Mouse (Mus musculus) telencephalon, adult 2 months (tissue): ENCODE data around the gene Etv2.

ENCODE experiments used
- DNase-seq: peaks from one replicate; pipeline ENCODE4 v3.0.0-alpha.2; 2011; ENCODE audit warnings: low read depth, low spot score

Etv2 gene

DNA sequence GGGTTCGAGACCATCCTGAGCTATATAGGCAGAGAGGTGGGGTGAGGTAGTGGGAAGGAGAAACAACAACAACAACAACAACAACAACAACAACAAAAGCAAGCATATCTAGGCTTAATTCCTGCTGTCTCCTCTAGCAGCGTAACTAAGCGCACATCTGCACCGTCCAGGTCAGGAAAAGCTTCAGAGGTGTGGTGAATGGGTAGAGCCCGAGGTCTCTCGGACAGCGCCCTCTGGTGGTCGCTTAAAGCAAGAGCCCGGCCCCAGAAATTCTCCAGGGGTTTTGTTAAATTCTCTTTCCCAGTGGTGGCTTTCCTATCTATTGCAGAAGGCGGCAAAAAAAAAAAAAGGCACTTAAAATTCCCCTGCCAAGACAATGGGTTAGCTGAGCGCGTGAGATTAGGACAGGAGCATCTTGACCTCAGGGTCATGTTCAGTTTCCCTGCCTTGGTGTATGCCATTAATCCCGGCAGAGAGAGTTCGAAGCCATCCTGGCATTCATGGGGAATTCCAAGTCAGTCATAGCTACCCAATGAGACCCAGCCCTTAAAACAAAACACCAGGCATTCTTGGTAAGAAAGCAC lies 22.0 kb downstream of the Etv2 start:
- no peak for DNase-seq

DNA sequence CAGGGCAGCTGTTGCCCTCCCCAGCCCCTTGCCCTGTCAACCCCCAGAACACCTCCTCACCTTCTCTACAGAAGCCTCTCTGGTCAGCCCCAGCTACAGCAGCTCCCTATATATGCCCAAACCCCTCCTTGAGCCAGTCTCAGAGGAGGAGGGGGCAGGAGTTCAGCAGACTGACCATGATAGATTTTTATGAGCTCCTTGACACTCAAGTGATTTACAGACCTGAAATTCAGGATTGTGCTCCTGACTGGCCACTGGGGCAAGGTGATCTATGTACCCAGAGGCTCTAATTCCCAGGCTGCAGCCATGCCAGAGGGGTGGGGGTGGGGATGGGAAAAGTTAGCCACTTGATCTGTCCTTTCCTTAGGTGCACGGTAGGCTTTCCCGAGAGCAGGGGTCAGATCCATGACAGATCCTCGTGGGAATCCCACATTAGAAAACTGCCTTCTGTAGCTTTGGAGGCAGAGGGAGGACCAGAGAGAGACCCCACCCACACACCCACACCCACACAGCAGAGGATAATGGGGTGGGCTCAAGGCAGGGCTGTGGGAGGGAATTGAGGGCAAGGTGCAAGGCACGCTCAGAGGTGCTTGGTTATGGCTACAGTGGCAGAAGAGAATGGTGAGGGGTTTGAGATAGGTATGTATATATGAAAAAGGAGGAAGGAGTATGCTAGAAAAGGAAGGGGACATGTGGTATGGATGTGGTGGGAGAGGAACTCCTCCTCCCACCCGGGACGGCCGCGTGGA lies 22.8 kb downstream of the Etv2 start, which contains the start of gene Upk1a:
Upk1a (minus strand) TSS at position 194 of the 749 bp plus-strand sequence.
- no peak for DNase-seq

DNA sequence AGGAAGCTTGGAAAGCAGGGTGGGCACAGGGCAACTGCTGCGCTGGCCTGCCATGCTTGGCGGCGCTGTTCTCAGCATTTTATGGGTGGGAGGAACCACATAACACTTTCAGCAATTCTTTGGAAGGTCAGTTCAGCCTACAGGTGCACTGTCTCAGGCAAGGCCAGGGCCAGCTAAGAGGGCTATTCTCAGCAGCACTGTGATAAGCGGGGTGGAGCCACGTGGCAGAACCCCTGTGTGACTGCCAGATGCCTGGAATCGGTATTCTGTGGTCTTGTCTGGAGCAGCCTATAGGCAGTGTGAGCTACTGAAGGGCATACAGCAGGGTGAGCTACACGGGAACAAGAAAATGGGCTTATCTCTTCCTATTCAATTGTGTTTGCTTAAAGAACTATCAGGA lies 25.6 kb downstream of the Etv2 start:
- DNase-seq, result no peak

DNA sequence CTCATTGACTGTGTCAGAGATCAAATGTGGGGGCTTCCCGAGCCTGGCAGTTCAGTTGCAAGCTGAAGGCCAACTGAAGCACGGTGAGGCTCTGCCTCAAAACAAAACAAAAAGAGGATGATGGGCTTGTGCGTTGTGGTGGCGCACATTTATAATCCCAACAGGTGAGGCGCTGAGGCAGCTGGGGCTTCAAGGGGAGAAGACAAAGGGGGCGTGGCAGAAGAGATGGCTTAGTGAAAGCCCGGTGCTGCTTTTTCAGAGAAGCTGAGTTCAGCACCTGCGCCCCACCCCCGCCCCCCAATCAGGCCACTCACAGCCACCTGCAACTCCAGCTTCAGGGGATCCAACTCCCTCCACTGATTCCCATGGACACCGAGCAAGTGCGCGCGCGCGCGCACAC lies 27.2 kb downstream of the Etv2 start:
- no peak for DNase-seq

DNA sequence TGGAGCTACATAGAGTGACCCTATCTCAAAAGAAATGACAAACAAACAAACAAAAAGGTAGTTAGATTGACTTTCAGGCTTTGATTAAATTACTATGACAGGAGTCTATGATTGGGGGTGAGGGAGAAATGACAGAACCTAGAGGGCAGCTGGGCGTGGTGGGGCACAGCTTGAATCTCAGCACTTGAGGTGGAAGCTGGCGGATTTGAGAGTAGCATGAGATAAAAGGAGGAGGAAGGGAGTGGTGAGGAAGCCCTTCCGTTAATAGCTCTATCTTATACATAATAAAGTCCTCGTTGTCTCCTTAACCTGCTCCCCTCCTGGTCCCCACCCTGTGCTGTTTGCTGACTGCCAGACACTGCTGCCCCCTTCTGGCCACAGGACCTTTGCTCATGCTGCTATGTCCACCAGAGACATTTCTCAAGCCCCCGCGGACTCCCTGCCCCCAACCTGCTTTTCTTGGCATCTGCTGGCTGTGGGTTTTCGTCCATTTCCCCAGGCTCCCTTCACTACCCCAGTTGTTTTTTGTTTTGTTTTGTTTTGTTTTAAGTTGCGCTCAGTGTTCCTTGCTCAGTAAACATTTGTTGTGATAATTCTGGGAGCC lies 27.8 kb downstream of the Etv2 start:
- no peak for DNase-seq

DNA sequence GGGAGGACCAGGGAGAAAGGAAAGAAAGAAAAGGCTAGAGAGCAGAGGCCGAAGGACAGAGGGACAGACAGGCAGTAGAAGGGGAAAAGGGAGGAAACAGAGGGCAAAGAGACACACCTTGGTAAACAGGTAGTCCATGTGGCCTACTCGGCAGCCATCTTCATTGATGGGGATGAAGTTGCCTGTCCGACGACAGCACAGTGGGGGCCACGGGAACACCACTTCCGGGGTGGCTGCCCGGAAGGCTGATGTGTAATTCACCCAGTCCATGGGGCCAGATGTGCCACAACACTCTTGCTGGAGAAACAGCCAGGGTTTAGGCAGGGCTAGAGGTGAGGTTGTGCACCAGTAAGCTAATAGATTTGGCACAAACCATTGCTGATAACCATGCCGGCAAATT lies 30.7 kb downstream of the Etv2 start:
- DNase-seq, result no peak

DNA sequence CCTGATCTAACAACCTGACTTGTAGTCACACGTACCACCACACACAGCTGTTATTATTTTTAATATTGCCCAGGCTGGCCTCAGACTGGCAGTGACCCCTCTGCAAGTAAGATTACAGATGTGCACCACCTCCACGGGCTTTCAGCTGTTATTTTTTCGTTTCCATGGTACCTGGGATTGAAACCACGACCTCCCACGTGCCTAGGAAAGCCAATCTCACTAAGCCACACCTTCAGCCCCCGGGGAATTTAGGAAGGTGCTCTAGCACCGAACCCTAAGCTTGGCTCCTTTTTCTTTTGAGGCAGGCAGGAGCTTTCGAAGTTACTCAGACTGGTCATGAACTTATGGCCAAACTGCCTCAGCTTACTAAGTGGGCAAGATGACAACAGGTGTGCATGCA lies 31.2 kb downstream of the Etv2 start:
- no peak for DNase-seq

DNA sequence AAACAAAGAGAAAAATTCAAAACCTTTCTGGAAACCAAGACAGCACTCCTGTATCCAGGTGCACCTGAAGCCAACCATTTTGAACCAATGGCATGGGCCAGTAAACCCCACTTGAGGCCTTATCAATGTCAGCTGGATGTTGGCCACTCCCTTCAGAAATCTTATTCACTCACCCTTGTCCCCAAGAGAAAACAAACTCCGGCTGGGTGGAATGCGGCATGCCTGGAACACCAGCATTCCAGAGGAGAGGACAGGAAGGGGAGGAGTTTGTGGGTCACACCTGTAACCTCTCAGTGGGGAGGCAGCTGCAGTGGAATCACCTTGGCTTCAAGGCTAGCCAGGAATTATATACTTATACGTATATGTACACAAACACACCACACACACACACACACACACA lies 33.1 kb downstream of the Etv2 start:
- no peak for DNase-seq

DNA sequence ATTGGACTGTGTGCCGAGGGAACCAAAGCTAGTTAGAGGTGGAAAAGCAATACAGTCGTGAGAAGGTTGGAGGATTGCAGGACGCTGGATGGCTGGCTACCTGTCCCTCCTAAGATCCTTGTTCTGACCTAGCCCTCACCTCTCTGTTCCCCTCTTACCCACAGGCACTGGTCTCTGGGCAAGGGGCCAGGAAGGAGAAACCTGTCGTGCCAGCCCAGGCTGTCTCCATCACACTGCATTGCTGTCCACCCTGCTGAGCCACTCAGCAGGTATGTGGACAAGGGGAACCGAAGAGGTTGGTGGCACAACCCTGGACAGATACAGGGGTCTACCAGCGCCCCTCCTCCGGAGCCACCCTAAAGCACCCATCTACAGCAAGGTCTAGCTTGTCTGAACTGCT lies 35.0 kb downstream of the Etv2 start:
- DNase-seq, result no peak

DNA sequence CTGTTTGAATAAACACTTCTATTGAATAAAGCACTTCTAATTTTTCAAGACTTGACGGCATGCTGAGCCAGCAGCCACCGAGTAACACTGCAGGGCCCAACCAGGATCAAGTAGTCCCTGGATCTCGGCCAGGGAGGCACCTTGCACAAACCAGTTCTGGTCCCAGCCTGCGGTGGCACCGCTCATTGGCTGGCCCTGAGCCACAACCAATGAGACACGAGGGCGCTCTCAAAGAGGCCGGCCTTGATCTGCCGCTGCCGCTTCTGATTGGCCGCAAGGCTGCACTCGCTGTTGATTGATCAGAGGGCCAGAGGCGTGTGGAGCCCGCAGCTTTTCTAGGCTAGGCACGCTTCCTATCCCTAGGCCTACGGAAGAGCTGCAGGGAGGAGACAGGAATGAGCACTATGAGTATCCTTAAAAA lies 35.7 kb downstream of the Etv2 start:
- DNase-seq, result peak; percentile 87

DNA sequence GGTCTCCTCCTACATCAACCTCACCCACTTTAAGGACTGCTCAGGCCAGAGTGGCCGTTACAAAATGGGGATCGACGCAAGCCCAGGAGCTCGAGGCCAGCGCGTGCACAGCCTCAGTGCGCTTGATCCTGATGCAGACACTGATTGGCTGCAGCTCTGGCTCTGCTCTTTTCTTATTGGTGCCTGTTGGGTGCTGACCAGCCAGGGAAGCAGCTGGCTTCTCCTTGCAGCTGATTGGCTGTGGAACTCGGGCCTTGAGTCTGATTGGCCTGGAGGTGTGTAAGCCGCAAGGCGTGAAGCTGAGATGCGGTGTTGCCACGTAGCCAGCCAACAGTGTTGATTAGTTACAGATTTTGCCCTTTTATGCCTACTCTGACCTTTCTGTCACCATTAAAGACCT lies 36.9 kb downstream of the Etv2 start, which contains the start of gene Zbtb32:
Zbtb32 (minus strand) TSS at position 124 of the 400 bp plus-strand sequence.
- DNase-seq, result no peak

DNA sequence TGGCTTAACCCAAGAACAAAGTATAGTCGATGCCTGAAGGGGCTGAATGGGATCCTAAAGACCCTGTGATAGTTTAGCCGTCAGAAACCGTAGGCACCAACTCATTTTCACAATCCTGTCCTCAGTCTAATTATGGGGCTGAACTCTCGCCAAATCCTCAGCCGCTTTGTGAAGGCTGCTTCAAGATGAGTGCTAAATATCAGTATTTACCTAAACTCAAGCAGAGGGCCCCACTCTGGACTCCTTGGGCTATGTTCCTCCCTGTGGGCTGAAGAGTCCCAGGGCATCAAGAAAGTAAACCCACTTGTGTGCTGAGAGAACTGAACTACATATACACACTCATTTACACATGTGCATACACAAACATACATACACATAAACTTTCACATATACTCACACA lies 38.8 kb downstream of the Etv2 start:
- no peak for DNase-seq

DNA sequence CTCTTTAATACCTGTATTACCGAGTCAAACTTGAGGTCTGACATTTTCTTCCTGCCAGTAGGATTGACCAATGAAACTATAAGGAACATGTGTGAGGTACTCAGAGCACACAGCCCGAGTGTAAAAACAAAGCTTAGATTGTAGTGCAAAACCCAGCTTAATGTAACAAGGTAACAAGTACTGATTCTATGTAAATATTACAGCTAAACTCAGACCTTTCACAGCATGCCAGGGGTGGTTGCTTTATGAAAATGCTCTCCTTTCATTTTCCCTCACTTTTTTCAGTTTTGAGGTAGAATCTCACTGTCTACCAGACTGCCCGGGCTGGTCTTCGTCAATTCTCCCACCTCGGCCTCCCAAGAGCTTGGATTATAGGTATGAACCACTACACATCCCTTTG lies 39.6 kb downstream of the Etv2 start:
- no peak for DNase-seq

DNA sequence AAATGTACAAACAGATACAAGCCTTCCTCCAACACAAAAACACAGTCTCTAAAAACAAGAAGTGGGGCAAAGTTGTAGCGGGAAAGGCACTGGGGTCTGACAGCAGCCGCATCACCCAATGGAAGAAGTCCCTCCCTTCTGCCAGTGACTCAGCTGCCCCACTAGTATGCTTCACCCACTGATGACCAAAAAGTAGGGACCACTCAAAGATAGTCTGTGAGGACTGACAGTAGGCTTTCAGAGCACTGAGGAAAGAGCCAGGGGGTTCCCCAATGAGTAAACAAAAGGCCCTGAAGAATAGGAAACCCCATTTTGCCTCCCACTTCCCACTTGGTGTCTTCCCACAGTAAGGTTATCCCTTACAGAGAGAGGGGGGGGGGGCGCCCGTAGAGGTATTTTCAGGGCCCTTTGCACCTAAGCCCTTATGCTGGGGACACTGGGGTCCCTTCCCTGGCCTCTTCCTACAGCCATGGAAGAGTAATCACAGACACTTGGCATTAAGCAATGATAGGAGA lies 41.1 kb downstream of the Etv2 start:
- DNase-seq, result no peak

DNA sequence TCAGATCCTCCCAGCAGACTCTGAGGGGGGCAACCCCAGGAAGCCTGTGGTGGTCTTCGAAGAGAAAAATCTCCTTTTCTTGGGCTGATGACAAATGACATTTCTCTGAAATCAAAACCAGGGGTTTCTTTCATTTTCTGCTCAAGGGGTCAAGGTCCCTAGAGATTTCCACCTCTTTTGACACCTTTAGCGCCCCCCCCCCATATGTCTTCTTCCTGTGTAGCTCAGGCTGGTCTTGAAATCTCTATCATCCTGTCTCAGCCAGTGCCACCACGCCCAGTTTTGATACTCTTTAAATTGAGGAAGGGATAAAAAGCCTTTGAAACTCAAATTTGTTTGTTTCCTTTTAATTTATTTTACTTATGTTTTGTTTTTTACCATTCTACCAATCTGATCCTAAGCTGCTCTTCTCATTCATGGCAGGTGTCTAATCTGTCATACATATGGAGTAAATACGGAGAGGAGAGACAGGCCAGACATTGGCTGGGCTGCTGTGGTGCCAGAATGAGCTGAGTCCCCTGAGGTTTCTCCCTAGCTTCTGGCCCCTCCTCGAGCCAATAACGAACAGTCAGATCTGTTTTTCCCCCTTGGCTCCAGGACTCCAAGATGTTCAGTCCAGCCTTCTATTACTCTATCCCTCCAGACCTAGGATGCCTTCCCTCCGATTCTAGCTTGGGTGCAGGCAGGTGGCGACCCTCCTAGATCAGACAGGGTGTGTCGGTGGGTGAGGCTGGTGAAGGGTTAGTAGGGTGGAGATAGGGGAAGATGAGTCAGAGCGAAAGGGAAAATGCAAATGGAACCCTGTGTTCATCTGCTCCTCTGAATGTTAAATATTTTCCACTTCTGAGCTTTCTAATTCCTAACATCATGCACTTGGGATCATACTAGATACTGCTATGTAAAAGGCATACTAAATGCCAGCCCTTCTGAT lies 41.8 kb downstream of the Etv2 start:
- no peak for DNase-seq

DNA sequence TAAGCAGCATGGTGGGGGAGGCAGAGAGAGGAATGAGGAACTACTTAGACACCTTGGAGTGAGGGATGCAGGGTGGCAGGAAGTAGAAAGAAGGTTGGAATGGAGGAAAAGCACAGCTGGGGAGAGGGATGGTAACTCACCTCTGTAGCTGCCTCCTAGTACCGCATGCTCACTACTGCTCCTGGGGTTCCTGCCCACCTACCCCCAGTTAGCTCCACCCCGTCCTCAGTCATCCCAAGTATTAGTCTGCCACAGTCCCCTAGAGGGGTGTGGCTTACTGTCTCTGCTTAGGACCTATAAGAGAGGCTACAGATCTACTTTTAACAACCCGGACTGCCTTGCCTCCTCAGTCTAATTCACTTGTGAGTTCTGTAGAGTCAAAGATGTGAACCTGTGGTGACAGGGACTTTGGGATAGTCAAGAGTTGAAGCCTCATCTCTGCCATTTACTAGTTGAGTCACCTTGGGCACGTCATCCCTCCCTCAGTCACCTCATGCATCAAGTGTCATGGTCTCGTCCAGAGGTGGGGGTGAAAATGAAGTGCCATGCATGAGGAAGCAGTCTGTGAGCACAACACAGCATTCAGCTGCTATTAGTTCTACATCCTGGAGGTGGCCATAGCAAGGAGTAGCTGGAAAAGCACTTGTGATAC lies 42.8 kb downstream of the Etv2 start:
- no peak for DNase-seq

DNA sequence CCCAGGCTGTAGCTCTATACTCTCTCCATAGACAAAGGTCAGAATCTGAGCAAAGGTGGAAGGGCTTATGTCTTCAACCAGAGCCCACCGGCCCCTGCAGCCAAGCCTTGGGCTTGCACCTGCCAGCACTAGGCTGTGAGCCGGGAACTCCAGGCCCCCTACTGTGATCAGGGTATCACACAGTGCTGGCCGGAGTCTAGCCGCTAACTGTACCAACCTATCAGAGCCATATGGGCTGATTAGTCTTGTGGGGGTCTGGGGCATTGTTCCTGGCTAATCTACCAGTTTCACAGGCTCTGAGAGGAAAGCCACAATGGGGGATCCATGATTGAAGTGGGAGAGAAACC lies 44.1 kb downstream of the Etv2 start:
- no peak for DNase-seq

DNA sequence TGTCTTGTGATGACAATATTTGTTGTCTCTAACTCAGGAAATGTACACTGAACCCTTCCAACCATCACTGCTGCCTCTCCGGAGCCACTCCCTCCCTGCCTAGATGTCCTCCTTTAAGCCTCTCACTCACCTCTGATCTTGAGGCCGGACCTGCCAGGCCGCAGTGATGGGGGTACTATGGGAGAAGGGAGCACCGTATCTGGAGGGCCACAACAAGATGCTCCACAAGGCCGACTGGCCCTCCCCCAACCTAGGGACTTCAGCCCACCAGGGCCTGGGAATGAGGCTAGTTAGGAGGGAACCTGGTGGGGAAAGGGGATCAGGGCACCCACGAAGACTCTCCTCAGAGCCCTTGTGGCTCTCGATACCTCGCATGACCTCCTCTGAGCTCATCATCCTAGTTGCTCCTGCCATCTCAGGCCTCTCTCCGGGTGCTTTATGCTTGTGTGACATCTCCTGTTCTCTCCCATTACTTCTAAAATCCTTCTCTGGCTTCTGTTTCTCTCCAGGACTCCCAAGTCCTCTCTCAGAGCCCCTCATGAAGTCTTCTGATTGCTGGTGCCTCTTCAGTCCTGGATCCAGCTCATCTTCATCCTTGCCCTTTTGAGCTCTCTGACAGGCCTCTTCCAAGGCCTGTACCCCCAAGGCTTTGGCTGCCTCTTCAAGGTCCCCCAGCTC lies 44.6 kb downstream of the Etv2 start:
- DNase-seq, result no peak

DNA sequence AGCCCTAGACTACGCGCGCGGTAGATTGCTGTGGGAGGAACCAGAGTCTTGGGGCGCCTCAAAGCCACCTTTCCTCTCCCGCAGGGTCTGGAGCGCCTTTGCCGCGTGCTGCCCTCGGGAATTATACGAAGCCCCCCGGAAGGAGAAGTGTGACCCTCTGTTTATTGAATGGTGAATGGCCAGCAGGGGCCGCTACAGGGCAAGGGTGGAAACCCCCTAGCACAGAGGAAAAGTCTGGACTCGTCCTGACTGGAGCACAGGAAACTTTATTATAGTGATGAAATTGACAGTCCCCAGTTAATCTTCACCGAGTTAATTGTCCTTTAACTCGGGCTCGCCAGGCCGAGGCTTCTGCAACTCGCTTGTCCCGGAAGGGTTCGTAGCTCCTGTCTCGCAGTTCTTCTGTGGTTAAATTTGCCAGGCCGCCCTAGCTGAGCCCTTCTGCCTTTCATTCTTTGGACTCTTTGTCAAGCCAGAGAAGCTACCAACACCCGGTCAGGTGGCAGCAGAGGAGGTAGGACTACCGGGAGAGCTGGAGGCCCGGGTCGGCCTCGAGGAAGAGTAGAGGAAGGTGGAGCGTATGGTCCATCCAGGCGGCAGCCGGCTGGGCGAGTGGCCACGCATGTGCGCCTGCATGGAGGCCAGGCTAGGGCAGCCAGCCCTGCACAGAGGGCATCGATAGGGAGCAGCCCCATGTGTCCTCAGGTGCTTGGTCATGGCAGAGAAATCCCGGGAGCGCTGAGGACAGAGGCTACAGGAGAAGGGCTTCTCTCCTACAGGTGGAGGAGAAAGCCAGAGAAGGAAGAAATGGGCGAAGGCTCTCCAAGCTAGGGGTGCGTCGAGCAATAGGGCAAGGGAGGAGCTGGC lies 46.0 kb downstream of the Etv2 start:
- DNase-seq, result peak; percentile 43
